Mouse (Mus musculus): ENCODE measurements around the gene Fbxo42. TPM values are rescaled to one million over a fixed set of nuclear protein-coding genes. Genes with fewer than 3 reads are reported as not detected.

Fbxo42 gene
- polyA plus RNA-seq, 1 experiment from 2014 or later = 31.9 TPM

GRCm38 (mm10) chr4:141194553-141194952 is 46.8 kb downstream of the Fbxo42 start:
- no peak overlapping the region for H3K9ac ChIP-seq (replicated peaks; ENCODE audit: low read length)
- WGBS = 93% methylated on average over 6 of the region's 6 CpGs
- H3K27ac ChIP-seq (replicated peaks; ENCODE audit: low read depth, low read length) = no peak overlapping the region
- H3K9me3 ChIP-seq (ENCODE audit: control insufficient read depth, low read length) = no peaks in the 10 kb centered on the region
- ATAC-seq (ENCODE audit: low FRiP score, low TSS enrichment) = no peak
- no peak overlapping the region for H3K4me3 ChIP-seq (replicated peaks; ENCODE audit: low read depth, low read length)
- no peaks in the 10 kb centered on the region for H3K27me3 ChIP-seq (ENCODE audit: control insufficient read depth, insufficient read depth, low read length)
- no peak for DNase-seq
- H3K36me3 ChIP-seq (ENCODE audit: control insufficient read depth, insufficient read depth, low read length) = peaks cover 57% of the 10 kb centered on the region
- no peak overlapping the region for H3K4me2 ChIP-seq (ENCODE audit: low read length)
- no peaks in the 10 kb centered on the region for H3K4me1 ChIP-seq (ENCODE audit: control insufficient read depth, insufficient read depth, low read length)

DNA sequence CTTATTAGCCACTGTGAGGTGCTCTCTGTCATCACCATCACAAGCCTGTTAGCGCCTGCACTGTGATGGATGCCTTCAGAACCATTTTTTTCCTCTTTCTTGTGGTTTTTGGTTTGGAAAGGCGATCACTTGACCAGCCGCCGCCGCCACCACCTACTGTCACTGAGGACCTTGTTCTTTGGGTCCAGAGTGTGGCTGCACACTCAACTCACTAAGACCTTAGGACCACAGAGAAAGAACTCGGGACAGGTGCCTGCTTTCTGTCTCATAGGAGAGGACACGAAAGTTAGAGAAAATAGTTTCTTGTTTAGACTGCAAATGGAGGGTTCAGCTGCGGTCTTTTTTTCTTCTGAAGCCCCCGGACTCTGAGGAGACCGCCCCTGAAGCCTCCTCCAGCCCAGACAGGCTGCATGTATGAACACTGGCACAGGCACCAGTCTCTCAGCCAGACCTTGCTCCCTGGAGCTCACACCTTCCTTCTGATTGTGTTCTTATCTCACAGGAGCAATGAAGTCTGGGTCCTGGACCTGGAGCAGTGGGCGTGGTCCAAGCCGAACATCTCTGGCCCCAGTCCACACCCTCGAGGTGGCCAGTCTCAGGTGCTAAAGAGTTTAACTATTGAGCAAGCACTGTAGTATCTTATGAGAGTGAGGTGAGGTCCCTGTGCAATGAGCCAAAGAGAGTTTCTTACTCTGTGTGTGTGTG is 49.4 kb downstream of the Fbxo42 start:
- H3K9me3 ChIP-seq (ENCODE audit: control insufficient read depth, low read length) = no peaks in the 10 kb centered on the region
- H3K9ac ChIP-seq (replicated peaks; ENCODE audit: low read length) = no peak overlapping the region
- H3K27ac ChIP-seq (replicated peaks; ENCODE audit: low read depth, low read length) = no peak overlapping the region
- no peak overlapping the region for H3K4me3 ChIP-seq (replicated peaks; ENCODE audit: low read depth, low read length)
- no peak for DNase-seq
- no peak for ATAC-seq (ENCODE audit: low FRiP score, low TSS enrichment)
- H3K36me3 ChIP-seq (ENCODE audit: control insufficient read depth, insufficient read depth, low read length) = peaks cover 72% of the 10 kb centered on the region
- no peak overlapping the region for H3K4me2 ChIP-seq (ENCODE audit: low read length)
- H3K27me3 ChIP-seq (ENCODE audit: control insufficient read depth, insufficient read depth, low read length) = no peaks in the 10 kb centered on the region
- no peaks in the 10 kb centered on the region for H3K4me1 ChIP-seq (ENCODE audit: control insufficient read depth, insufficient read depth, low read length)
- WGBS = 98% methylated on average over 13 of the region's 13 CpGs

GRCm38 (mm10) chr4:141197686-141198035 is 49.9 kb downstream of the Fbxo42 start:
- H3K4me1 ChIP-seq (ENCODE audit: control insufficient read depth, insufficient read depth, low read length) = no peaks in the 10 kb centered on the region
- no peak overlapping the region for H3K27ac ChIP-seq (replicated peaks; ENCODE audit: low read depth, low read length)
- DNase-seq (no peak), ATAC-seq (ENCODE audit: low FRiP score, low TSS enrichment) (no peak)
- no peak overlapping the region for H3K9ac ChIP-seq (replicated peaks; ENCODE audit: low read length)
- 91% methylated on average over 13 of the region's 13 CpGs for WGBS
- no peaks in the 10 kb centered on the region for H3K9me3 ChIP-seq (ENCODE audit: control insufficient read depth, low read length)
- no peak overlapping the region for H3K4me2 ChIP-seq (ENCODE audit: low read length)
- H3K36me3 ChIP-seq (ENCODE audit: control insufficient read depth, insufficient read depth, low read length) = peaks cover 76% of the 10 kb centered on the region
- no peak overlapping the region for H3K4me3 ChIP-seq (replicated peaks; ENCODE audit: low read depth, low read length)
- H3K27me3 ChIP-seq (ENCODE audit: control insufficient read depth, insufficient read depth, low read length) = no peaks in the 10 kb centered on the region

GRCm38 (mm10) chr4:141200906-141201305 is 53.2 kb downstream of the Fbxo42 start:
- H3K36me3 ChIP-seq (ENCODE audit: control insufficient read depth, insufficient read depth, low read length) = peaks cover 69% of the 10 kb centered on the region
- no peaks in the 10 kb centered on the region for H3K27me3 ChIP-seq (ENCODE audit: control insufficient read depth, insufficient read depth, low read length)
- no peaks in the 10 kb centered on the region for H3K9me3 ChIP-seq (ENCODE audit: control insufficient read depth, low read length)
- 88% methylated on average over 11 of the region's 11 CpGs for WGBS
- no peak for DNase-seq
- H3K4me3 ChIP-seq (replicated peaks; ENCODE audit: low read depth, low read length) = no peak overlapping the region
- H3K4me1 ChIP-seq (ENCODE audit: control insufficient read depth, insufficient read depth, low read length) = no peaks in the 10 kb centered on the region
- H3K27ac ChIP-seq (replicated peaks; ENCODE audit: low read depth, low read length) = no peak overlapping the region
- H3K9ac ChIP-seq (replicated peaks; ENCODE audit: low read length) = no peak overlapping the region
- H3K4me2 ChIP-seq (ENCODE audit: low read length) = no peak overlapping the region
- no peak for ATAC-seq (ENCODE audit: low FRiP score, low TSS enrichment)

- Histone ChIP-seq H3K4me2 (ENCODE audit: low read length) (no peak overlapping the region), H3K27me3 (ENCODE audit: control insufficient read depth, insufficient read depth, low read length) (no peaks in the 10 kb centered on the region), H3K4me3 (replicated peaks; ENCODE audit: low read depth, low read length) (no peak overlapping the region), H3K9me3 (ENCODE audit: control insufficient read depth, low read length) (no peaks in the 10 kb centered on the region), H3K4me1 (ENCODE audit: control insufficient read depth, insufficient read depth, low read length) (no peaks in the 10 kb centered on the region), H3K9ac (replicated peaks; ENCODE audit: low read length) (no peak overlapping the region), H3K27ac (replicated peaks; ENCODE audit: low read depth, low read length) (no peak overlapping the region), H3K36me3 (ENCODE audit: control insufficient read depth, insufficient read depth, low read length) (peaks cover 56% of the 10 kb centered on the region)
- DNase-seq = no peak
- no peak for ATAC-seq (ENCODE audit: low FRiP score, low TSS enrichment)
- WGBS = 94% methylated on average over 6 of the region's 6 CpGs
These were observed 54.5 kb downstream of the Fbxo42 start for GRCm38 (mm10) chr4:141202192-141202591.

DNA sequence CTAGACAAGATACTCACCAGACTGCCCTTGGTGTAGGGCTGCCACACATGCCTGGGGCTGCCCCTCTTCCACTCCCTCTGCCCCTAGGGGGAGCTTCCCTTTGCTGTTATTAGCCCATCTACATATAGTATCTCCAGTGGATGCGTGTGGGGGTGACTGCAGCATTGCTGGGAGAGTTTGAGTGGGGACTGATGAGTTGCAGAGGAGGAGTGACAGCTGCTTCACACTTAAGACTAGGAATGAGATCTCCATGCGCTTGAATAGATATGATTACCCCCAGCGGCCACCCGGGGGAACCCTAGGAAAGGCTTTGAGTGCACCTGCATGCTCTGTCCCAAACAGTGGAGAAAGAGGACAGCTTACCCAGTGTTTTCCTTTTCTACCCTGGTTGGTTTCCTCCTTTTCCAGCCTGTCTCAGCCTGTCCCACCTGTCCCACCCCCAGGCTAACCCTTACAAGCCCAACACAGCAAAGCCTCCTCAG is 56.9 kb downstream of the Fbxo42 start:
- DNase-seq = no peak
- no peak for ATAC-seq (ENCODE audit: low FRiP score, low TSS enrichment)
- Histone ChIP-seq H3K4me2 (ENCODE audit: low read length) (no peak overlapping the region), H3K9ac (replicated peaks; ENCODE audit: low read length) (no peak overlapping the region), H3K27ac (replicated peaks; ENCODE audit: low read depth, low read length) (no peak overlapping the region), H3K4me1 (ENCODE audit: control insufficient read depth, insufficient read depth, low read length) (no peaks in the 10 kb centered on the region), H3K4me3 (replicated peaks; ENCODE audit: low read depth, low read length) (no peak overlapping the region), H3K27me3 (ENCODE audit: control insufficient read depth, insufficient read depth, low read length) (no peaks in the 10 kb centered on the region), H3K36me3 (ENCODE audit: control insufficient read depth, insufficient read depth, low read length) (peaks cover 39% of the 10 kb centered on the region), H3K9me3 (ENCODE audit: control insufficient read depth, low read length) (no peaks in the 10 kb centered on the region)
- WGBS = 66% methylated on average over 4 of the region's 4 CpGs

- Histone ChIP-seq H3K9ac (replicated peaks; ENCODE audit: low read length) (no peak overlapping the region), H3K4me1 (ENCODE audit: control insufficient read depth, insufficient read depth, low read length) (no peaks in the 10 kb centered on the region), H3K9me3 (ENCODE audit: control insufficient read depth, low read length) (no peaks in the 10 kb centered on the region), H3K4me2 (ENCODE audit: low read length) (no peak overlapping the region), H3K27ac (replicated peaks; ENCODE audit: low read depth, low read length) (no peak overlapping the region), H3K36me3 (ENCODE audit: control insufficient read depth, insufficient read depth, low read length) (peaks cover 15% of the 10 kb centered on the region; the same call in 1 of the 2 replicates), H3K27me3 (ENCODE audit: control insufficient read depth, insufficient read depth, low read length) (no peaks in the 10 kb centered on the region), H3K4me3 (replicated peaks; ENCODE audit: low read depth, low read length) (no peak overlapping the region)
- ATAC-seq (ENCODE audit: low FRiP score, low TSS enrichment) (no peak), DNase-seq (no peak)
- WGBS = 95% methylated on average over 5 of the region's 5 CpGs
These were observed 59.4 kb downstream of the Fbxo42 start for GRCm38 (mm10) chr4:141207081-141207480.

GRCm38 (mm10) chr4:141210524-141211219 is 63.0 kb downstream of the Fbxo42 start:
- DNase-seq (peak; percentile 13), ATAC-seq (ENCODE audit: low FRiP score, low TSS enrichment) (no peak)
- Histone ChIP-seq H3K4me1 (ENCODE audit: control insufficient read depth, insufficient read depth, low read length) (peaks cover 14% of the 10 kb centered on the region), H3K36me3 (ENCODE audit: control insufficient read depth, insufficient read depth, low read length) (no peaks in the 10 kb centered on the region), H3K9ac (replicated peaks; ENCODE audit: low read length) (0 out of 2 replicates have a peak overlapping the region, but pooled peaks have one; percentile 10), H3K27ac (replicated peaks; ENCODE audit: low read depth, low read length) (0 out of 2 replicates have a peak overlapping the region, but pooled peaks have one; percentile 42), H3K4me3 (replicated peaks; ENCODE audit: low read depth, low read length) (peak overlapping the region; percentile 28), H3K27me3 (ENCODE audit: control insufficient read depth, insufficient read depth, low read length) (no peaks in the 10 kb centered on the region), H3K4me2 (ENCODE audit: low read length) (peak overlapping the region; percentile 53), H3K9me3 (ENCODE audit: control insufficient read depth, low read length) (no peaks in the 10 kb centered on the region)
- 74% methylated on average over 14 of the region's 14 CpGs for WGBS

DNA sequence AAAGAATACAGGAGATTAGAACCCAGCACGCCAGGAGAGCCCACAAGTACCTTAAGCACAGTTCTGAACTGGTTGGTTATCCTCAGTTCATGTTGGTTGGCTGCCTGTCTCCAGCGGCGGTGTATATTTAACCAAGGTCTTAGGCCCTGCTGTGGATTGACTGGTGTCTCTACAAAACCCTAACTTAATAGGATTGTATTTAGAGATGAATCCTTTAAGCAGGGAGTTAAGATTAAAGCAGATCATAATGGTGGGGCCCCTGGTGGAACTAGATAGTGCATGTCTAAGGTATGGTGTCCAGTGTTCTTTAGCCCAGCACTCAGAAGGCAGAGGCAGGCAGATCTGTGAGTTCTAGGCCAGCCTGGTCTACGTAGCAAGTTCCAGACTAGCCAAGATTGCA is 63.9 kb downstream of the Fbxo42 start:
- no peaks in the 10 kb centered on the region for H3K9me3 ChIP-seq (ENCODE audit: control insufficient read depth, low read length)
- H3K4me3 ChIP-seq (replicated peaks; ENCODE audit: low read depth, low read length) = no peak overlapping the region
- no peak overlapping the region for H3K9ac ChIP-seq (replicated peaks; ENCODE audit: low read length)
- ATAC-seq (ENCODE audit: low FRiP score, low TSS enrichment) (no peak), DNase-seq (no peak)
- no peak overlapping the region for H3K27ac ChIP-seq (replicated peaks; ENCODE audit: low read depth, low read length)
- no peaks in the 10 kb centered on the region for H3K27me3 ChIP-seq (ENCODE audit: control insufficient read depth, insufficient read depth, low read length)
- 93% methylated on average over 4 of the region's 4 CpGs for WGBS
- H3K4me1 ChIP-seq (ENCODE audit: control insufficient read depth, insufficient read depth, low read length) = peaks cover 14% of the 10 kb centered on the region
- H3K4me2 ChIP-seq (ENCODE audit: low read length) = no peak overlapping the region
- no peaks in the 10 kb centered on the region for H3K36me3 ChIP-seq (ENCODE audit: control insufficient read depth, insufficient read depth, low read length)

Data from midbrain, embryonic 14.5 days (tissue).